Mouse (Mus musculus) hindbrain, postnatal 0 days (tissue): ENCODE measurements at regions not wholly inside any gene's neighbourhood (a gene's known extent, or its start where the extent isn't known, plus 50 kb on each side); places are given as distances from the start of the nearest gene placed in this dataset.

Experiments used
- ATAC-seq: fragments of 200-750 bp; cut with Nextera tagmentation; 2 replicates; pipeline ENCODE4 v1.8.0; 2017; ENCODE audit warnings: mild to moderate bottlenecking, moderate TSS enrichment, moderate library complexity
- DNase-seq: peaks from one replicate; pipeline ENCODE4 v3.0.0-alpha.2; 2015; ENCODE audit warnings: low spot score
- H3K27ac ChIP-seq: fragments of 300-500 bp; sonication (generic); 2 replicates; pipeline ENCODE4 v1.5.1; 2014; ENCODE audit warnings: mild to moderate bottlenecking
- H3K27me3 ChIP-seq: fragments of 300-500 bp; sonication (generic); 2 replicates; pipeline ENCODE4 v1.6.1; 2014; ENCODE audit warnings: low read length, mixed read lengths; ENCODE audit not compliant: insufficient read depth
- H3K36me3 ChIP-seq: fragments of 300-500 bp; sonication (generic); 2 replicates; pipeline ENCODE4 v1.6.1; 2014; ENCODE audit warnings: low read length, mixed read lengths; ENCODE audit not compliant: insufficient read depth
- H3K4me1 ChIP-seq: fragments of 300-500 bp; sonication (generic); 2 replicates; pipeline ENCODE4 v1.6.1; 2014; ENCODE audit warnings: antibody characterized with exemption, low read length, mixed read lengths; ENCODE audit not compliant: insufficient read depth
- H3K4me2 ChIP-seq: fragments of 300-500 bp; sonication (generic); 2 replicates; pipeline ENCODE4 v1.6.1; 2014; ENCODE audit warnings: low read depth, mild to moderate bottlenecking, low read length, moderate library complexity, mixed read lengths
- H3K4me3 ChIP-seq: fragments of 300-500 bp; sonication (generic); 2 replicates; pipeline ENCODE4 v1.5.1; 2014; ENCODE audit warnings: low read length
- H3K9ac ChIP-seq: fragments of 300-500 bp; sonication (generic); replicated peaks from 2 replicates; pipeline ENCODE4 v1.6.1; 2014; ENCODE audit warnings: mild to moderate bottlenecking, low read length, moderate library complexity, mixed read lengths
- H3K9me3 ChIP-seq: fragments of 300-500 bp; sonication (generic); 2 replicates; pipeline ENCODE4 v1.6.1; 2016; ENCODE audit warnings: low read length, mixed read lengths
- CTCF ChIP-seq: IDR thresholded peaks from 2 replicates; pipeline ENCODE4 v1.5.1; 2016; ENCODE audit warnings: antibody characterized with exemption, control low read depth, low read depth
- WGBS: fragments of 180-500 bp; shearing (Covaris S2); extraction: QIAGEN DNeasy Blood & Tissue Kit; methylation state at CpG from one replicate; pipeline ENCODE4 v1.1.7; 2014; 5-methylcytosine and 5-hydroxymethylcytosine counted together

DNA sequence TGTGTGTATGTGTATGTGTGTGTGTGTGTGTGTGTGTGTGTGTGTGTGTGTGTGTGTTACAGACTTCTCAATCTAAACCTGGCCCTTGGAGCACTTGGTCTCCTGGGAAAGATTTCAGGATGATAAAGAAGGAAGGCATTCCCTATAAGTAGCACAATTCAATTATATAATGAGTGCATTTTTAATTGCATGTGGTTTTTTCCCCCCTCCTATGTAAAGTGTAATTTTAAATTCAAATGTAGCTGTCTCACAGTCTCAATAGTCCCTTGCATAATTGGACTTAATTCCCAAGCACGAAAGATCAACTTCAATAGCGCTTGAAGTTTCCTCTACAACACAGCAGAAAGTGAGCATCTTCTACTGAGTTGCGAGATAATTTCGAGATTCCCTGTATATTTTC is 566.3 kb downstream of the Adgrl2 start:
- 68% methylated on average over 4 of the region's 4 CpGs for WGBS
- ATAC-seq (no peak), DNase-seq (no peak)
- Histone ChIP-seq H3K4me1 (no peaks in the 10 kb centered on the region), H3K4me3 (no peak overlapping the region), H3K9ac (no peak overlapping the region), H3K27me3 (no peaks in the 10 kb centered on the region), H3K27ac (no peak overlapping the region), H3K36me3 (no peaks in the 10 kb centered on the region), H3K4me2 (no peak overlapping the region), H3K9me3 (no peaks in the 10 kb centered on the region)
- no peak for TF ChIP-seq CTCF

DNA sequence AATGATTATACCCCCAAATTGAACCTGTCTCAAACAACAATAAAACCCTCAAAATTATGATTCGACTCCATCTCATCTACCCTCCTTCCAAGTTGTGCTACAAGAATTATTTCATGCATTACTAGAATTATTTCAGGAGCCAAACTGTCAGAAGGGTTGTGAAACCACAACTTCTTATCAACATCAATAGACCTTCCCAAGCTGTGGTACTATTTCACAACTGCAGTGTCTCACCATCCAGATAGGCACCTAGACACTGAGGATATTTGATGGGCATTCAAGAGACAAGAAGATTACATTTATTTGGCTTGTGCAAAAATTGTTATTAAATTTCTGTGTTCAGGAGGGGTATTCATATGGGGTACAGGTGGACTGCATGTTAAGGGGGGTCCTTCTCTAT is 567.0 kb downstream of the Adgrl2 start:
- 90% methylated on average over 1 of the region's 1 CpGs for WGBS
- Histone ChIP-seq H3K4me1 (no peaks in the 10 kb centered on the region), H3K27ac (no peak overlapping the region), H3K36me3 (no peaks in the 10 kb centered on the region), H3K4me2 (no peak overlapping the region), H3K4me3 (no peak overlapping the region), H3K9ac (no peak overlapping the region), H3K9me3 (no peaks in the 10 kb centered on the region), H3K27me3 (no peaks in the 10 kb centered on the region)
- no peak for TF ChIP-seq CTCF
- DNase-seq (no peak), ATAC-seq (no peak)

- no peaks in the 10 kb centered on the region for H3K4me1 ChIP-seq
- H3K9me3 ChIP-seq, result no peaks in the 10 kb centered on the region
- H3K27me3 ChIP-seq, result no peaks in the 10 kb centered on the region
- no peak overlapping the region for H3K27ac ChIP-seq
- DNase-seq, result no peak
- no peak overlapping the region for H3K4me3 ChIP-seq
- TF ChIP-seq CTCF, result no peak
- no peak overlapping the region for H3K4me2 ChIP-seq
- no peaks in the 10 kb centered on the region for H3K36me3 ChIP-seq
- no peak overlapping the region for H3K9ac ChIP-seq
- WGBS, result 72% methylated on average over 3 of the region's 3 CpGs
- no peak for ATAC-seq
Measured at GRCm38 (mm10) chr3:148422720-148423119, 567.6 kb downstream of the Adgrl2 start.

GRCm38 (mm10) chr3:148422205-148422604 is 568.1 kb downstream of the Adgrl2 start:
- Histone ChIP-seq H3K36me3 (no peaks in the 10 kb centered on the region), H3K4me3 (no peak overlapping the region), H3K4me1 (no peaks in the 10 kb centered on the region), H3K27me3 (no peaks in the 10 kb centered on the region), H3K9ac (no peak overlapping the region), H3K27ac (no peak overlapping the region), H3K9me3 (no peaks in the 10 kb centered on the region), H3K4me2 (no peak overlapping the region)
- TF ChIP-seq CTCF, result no peak
- no peak for DNase-seq
- ATAC-seq, result no peak
- 73% methylated on average over 2 of the region's 2 CpGs for WGBS

DNA sequence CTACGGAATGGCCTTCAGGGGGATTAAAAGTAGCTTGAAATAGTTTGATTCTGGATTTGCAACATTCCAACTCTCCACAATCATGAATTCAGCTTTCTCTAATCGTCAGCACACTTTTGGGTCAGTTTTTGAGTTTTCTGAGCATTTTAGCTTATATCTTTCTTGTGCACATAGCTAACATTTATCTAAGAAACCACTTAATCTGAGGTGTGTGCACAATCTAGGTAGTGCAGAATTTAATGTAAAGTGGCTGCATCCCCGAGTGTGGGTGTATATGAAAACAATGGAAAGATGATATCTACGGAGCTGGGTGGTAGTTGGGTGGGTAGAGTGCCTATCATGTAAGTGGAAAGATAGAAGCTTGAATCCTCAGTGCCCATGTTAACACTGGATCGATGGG is 570.1 kb downstream of the Adgrl2 start:
- ATAC-seq, result no peak
- H3K4me3 ChIP-seq, result no peak overlapping the region

DNA sequence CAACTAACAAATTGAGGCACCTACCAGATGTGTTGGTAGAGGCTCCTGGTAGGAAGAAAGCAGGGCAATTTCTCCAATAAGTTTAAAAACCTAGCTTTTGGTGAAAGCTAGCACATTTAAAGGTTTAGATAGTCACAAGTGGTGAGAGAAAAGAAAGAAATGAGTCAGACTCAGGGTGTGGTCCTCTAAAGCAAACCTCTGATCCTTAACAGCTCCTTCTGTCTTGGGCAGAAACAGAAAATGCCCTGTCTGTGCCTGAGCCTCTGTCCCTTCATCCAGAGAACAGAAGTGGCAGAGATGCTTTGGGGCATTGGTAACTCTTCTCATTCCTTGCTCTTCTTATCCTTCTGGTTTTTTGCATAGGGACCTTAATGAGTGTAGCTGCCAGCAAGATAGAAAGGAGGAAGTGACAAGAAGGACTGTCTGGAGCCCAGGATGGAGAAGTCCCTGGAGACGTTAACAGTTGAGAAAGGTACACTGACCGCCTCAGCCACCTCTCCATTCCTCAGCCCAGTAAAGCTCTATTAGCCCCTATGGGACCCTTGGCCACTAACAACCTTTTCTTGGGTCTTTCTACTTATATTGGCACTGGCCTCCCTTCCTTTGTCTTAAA is 570.8 kb downstream of the Adgrl2 start:
- no peak for DNase-seq
- no peak overlapping the region for H3K4me3 ChIP-seq
- H3K9me3 ChIP-seq, result no peaks in the 10 kb centered on the region
- WGBS, result 90% methylated on average over 2 of the region's 2 CpGs
- H3K4me2 ChIP-seq, result no peak overlapping the region
- no peak overlapping the region for H3K27ac ChIP-seq
- no peaks in the 10 kb centered on the region for H3K36me3 ChIP-seq
- H3K27me3 ChIP-seq, result no peaks in the 10 kb centered on the region
- H3K4me1 ChIP-seq, result no peaks in the 10 kb centered on the region
- no peak overlapping the region for H3K9ac ChIP-seq
- ATAC-seq, result no peak
- TF ChIP-seq CTCF, result no peak

More for the DNA sequence above, 570.1 kb downstream of the Adgrl2 start:
- no peak for DNase-seq
- Histone ChIP-seq H3K27me3 (no peaks in the 10 kb centered on the region), H3K9me3 (no peaks in the 10 kb centered on the region), H3K4me2 (no peak overlapping the region), H3K9ac (no peak overlapping the region), H3K4me1 (no peaks in the 10 kb centered on the region), H3K27ac (no peak overlapping the region), H3K36me3 (no peaks in the 10 kb centered on the region)
- no peak for TF ChIP-seq CTCF
- WGBS, result 94% methylated on average over 5 of the region's 5 CpGs

- DNase-seq (no peak), ATAC-seq (no peak)
- Histone ChIP-seq H3K27ac (no peak overlapping the region), H3K4me1 (no peaks in the 10 kb centered on the region), H3K9me3 (no peaks in the 10 kb centered on the region), H3K9ac (no peak overlapping the region), H3K4me2 (no peak overlapping the region), H3K4me3 (no peak overlapping the region), H3K36me3 (no peaks in the 10 kb centered on the region), H3K27me3 (no peaks in the 10 kb centered on the region)
- 24% methylated on average over 6 of the region's 6 CpGs for WGBS
- TF ChIP-seq CTCF, result no peak
Measured at GRCm38 (mm10) chr3:148418067-148418466, 572.3 kb downstream of the Adgrl2 start.
